Mouse (Mus musculus) lung, postnatal 25 days (tissue): ENCODE measurements around the gene Xrcc5.
A peak's percentile ranks its signal among the peaks of the same experiment; 100 is the strongest.

Experiments used
- DNase-seq: peaks from one replicate; pipeline ENCODE4 v3.0.0; 2022; ENCODE audit warnings: low spot score

Xrcc5 gene

DNA sequence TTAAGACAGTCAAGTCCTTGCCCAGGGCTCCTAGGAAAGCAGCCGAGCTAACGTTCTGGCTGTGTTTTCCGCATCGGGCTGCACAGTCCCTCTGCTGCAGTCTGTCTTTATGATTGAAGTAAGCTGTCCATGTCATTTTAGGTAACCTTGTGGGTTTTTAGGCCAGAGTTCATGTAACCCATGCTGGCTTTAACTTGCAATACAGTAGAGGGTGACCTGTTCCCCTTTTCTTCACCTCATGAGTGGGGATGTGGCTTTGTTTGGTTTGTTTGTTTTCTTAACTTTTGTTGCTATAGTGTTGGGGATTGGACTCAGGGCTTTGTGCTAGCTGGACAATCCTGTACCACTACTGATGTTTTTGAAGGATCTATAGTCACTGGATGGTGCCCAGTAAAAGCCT lies 83.2 kb downstream of the Xrcc5 start:
- DNase-seq, result no peak

DNA sequence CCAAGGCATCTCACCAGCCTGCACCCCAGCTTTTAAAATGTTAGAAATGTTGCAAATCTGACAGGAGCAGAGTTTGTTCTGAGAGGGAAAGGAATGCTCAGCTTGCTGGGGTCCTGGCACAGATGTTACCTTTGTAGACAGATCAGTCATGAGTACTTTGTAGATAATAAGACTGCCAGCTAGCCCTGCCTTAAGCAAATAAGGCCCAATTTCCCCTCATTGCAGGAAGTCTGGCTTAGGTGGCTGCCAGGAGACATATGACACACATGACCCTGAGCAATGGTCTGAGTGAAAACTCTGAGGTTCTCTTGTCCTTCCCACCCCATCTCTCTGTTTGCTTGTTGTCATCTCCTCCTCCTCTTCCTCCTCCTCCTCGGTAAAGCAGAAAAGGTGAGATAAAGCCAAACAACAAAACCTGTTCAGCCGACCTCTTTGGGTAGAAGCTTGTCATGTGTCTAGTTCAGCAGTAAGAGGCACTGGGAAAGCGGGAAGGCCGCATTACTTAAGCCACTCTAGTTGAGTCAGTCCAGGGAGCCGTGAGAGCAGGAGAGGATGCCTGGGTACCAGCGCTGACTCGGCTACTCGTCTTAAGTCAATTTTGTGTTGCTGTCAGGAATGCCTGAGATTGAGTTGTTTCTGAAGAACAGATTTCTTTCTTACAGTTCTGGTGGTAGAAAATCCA lies 92.6 kb downstream of the Xrcc5 start:
- no peak for DNase-seq

DNA sequence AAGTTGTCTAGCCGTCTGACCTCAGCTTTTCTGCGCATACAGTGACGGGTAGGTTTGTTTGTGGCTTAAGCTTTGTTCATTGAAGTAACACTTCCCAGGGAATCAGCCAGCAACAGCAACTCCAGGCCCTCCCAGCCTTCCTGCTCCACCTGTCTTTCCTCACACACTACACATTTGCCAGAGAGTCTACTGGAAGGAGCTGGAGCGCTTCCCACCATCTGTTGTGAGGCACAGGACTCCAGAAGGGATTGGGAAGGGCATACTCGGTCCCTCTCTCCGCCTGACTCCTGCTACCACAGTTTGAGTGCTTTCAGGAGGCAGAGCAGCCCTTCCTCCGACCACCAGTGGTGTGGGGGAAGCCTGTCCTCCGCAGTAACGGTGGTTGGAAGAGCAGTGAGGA lies 93.4 kb downstream of the Xrcc5 start:
- no peak for DNase-seq

DNA sequence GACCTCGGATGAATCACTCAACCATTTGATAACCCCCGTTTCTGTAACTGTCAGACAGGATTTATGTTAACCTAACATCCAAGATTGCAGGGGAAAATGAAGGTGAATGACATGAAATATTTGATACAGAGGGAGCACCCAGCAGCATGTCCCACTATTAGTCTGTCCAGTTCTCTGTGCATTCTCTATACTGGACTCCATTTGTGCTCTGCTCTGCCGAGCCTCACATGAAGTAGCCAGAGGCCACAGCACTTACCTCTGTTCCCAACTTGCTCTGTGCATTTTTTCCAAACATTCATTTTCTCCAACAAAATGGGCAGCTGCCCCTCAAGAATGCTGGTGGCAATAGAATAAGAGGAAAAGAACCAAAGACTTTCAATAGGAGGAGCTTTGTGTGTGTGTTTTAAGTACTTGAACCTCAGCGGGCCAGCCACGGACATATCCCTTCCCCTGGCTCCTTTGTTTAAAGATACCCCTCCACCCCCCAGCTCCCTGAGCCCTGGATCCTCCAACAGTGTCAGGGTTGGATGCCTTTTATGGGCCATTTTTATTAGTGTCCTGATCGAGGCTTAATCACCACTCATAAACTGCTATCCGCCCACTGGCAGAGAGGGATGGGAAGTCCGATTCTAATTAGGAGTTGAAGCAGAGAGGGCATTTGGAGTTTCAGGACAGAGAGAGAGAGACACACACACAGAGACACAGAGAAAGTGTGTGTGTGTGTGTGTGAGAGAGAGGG lies 94.3 kb downstream of the Xrcc5 start:
- DNase-seq, result no peak

DNA sequence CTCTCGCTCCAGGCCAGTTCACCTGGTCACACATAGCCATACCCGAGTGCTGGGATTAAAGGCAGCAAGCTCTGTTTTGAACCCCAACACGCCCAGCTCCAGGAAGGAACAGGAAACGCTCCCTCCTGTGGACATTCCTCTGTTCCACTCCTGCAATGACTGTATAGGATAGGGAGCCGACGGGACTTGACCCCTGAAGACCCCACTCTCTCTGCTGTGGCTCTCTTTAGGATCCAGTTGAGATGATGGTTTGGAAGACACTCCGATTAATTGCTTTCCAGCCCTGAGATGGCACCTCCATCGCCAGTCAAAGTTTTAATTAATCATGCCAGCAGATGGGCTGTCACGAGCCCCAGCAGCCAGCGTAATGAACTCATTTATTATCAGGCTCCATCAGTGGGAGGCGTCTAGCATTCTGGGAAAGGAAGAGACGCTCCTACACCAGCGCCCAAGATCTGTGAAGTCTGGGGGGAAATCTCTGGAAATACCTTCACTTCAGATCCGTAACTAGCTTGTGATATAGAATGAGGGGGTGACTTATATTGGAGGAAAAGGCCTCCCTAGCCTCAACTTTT lies 99.4 kb downstream of the Xrcc5 start:
- DNase-seq, result no peak

DNA sequence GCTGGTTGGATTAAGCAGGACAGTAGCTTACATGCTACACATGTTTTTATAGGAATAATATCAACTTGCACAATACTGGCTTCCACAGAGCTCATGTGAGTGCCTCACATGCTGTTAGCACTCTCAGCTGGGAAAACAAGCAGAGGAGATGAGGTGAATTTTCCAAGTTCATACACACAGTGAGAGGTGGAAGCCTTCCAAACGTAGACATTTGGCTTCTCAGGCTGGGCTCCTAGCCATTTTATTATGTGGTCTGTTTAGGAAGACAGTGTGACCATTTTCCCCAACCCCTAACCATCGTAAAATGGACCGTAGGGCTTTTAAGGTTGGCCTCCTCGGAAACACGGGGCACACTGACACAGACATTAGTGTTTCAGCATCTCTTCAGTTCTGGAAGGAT lies 102.7 kb downstream of the Xrcc5 start:
- no peak for DNase-seq

DNA sequence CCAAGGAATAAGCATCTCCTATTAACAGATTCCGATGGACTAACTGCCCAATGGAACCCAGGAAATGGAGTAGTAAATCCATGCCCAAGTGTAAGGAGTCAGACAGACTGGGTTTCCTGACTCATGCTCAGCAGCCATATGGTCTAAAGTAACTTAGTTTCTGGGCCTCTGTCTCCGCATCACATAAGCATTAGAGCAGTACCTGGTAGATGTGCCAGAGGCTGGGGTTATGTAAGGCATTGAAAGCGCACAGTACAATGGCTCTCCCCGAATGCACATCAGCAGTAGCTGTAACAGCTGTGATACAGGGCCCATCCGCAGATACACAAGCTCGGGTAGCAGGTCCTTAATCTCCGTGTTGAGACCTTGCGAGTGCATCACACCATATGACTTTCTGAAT lies 103.9 kb downstream of the Xrcc5 start:
- no peak for DNase-seq

DNA sequence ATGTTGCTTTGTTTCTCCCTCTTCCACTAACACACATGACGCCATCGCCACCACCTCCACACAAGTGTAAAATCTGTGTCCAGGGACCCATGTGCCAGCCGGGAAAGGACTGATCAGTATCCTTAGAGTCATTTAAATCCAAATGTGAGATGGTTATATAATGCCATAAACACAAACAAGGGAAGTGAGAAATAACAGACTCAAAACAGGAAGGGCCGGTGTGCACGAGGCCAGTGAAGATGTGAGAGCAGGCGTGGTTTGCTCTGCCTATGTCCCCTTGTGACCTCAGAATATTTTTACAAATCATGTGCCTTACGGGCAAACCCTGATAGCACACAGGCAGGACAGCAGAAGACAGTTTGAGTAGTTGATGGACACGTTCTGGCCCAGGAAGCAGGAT lies 106.0 kb downstream of the Xrcc5 start:
- DNase-seq, result no peak

DNA sequence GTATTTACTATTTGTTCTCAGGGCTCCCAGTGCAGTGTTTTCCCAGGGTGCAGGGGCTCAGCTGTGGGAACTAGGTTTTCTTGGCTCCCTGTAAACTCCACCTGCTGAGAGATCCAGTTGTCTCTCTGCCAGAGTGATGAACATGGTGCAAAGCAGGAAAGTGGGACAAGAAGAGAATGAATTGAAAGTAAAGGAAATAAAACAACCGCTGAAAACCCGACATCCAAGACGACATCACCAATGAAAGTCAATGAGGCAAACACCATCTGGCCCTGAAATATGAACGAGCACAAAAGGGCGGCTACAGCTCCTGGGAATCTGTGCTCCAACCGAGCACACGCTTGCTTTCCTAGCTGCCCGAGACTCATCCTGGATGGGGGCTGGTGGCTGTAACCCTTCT lies 106.9 kb downstream of the Xrcc5 start:
- no peak for DNase-seq

DNA sequence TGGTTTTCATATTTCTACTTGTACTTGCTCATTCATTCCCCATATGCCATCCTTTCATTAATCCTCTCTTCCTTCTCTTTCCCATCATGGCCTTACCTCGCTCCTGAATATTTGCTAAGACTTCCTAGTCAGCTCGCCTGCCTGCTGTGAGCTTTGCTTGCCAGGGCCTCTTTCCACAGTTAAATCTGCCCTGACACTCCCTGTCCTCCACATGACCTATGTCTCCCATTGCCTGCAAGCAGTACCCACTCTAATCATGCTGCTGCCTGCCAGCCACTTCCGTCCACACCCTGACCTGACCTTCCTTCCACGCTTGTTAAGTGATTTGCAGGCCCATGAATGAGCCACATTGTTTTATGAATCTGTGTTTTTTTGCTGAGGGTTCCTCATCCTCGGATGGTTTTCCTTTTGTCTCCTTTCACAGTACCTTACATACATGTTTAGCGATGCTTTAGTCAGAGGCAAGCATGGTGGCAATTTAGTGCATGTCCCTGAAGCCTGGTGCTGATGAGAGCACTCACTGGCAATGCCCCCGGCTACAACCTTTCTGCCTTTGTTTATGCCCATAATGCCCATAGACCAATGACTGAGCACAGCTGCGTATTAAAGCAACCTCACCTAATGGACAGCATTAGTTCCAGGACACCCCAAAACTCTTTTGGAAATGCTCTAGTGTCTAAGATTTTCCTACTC lies 107.5 kb downstream of the Xrcc5 start:
- DNase-seq, result no peak

DNA sequence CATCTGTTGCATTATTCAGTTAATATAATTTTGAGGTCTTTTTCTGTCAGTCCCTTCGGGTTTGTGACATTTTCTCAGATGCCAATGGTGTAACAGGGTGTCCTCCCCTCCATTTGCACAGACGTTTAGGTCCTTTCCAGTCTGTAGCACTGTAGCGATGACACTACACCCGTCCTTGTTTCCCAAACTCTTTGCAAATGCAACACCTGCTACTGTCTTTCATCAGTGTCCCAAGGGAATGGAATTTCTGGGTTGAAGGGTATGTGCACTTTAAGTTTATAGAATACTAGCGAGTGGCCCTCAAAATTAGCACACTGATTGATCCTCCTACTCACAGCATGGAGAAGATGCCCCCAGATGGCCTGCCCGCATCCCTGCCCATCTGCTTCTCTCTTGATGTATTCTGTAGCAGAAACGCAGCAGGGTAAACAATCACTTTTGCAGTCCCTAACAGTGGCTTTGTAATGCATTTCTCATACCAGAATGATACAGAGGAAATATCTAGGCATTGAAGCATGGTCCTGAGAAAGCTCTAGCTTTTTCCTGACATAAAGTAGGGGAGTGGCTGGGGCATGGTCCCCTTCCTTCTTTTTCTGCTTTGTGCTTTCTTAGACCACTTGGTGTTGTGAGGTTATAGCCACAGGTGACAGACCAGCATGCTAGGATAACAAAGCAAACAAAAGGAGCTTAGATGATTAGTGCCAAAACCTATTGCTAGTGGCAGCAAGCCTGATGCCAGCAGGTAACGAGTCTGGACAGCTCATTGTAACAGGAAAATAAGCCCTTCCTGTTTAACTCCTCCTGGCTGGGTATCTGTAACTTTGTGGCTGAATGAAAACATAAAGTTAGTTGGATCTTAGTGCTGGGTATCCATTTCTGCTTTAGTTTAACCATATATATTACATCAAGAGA lies 111.8 kb downstream of the Xrcc5 start:
- DNase-seq, result no peak

DNA sequence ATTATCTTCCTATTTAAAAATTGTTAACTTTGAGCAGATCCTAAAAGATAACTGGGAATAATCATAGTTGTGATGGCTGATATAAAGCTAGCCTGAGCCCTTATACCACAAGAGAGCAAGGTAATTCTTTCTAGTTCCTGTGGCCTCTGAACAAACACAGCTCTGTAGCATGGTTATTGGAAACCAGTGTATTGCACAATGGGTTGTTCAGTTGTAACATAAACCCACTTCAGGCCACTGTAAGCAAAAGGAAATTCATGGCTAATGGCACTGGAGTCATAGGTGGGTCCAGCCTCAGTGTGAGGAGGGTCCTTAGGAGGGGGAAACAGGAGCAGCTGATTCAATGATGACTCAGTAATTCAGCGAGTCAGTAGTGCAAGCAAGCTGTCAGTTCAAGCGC lies 113.0 kb downstream of the Xrcc5 start:
- DNase-seq, result peak; percentile 20

DNA sequence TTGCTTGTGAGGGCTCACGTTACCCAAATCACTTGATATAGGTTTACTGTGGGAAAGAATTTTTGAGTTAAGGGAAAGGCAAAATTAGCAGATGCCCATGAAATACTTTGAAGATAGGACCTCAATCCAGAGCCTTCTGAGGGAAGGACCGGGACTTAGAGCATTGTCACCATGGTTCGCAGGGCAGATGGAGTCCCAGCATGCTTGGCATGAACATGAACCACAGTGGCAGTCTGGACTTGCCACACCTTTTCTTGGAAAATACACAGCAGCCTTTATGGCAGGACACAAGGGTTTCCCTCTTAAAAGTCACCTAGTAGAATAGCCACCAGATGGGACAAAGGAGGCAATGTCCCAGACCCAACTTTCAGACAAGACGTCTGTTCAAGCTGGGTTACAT lies 114.9 kb downstream of the Xrcc5 start:
- no peak for DNase-seq

DNA sequence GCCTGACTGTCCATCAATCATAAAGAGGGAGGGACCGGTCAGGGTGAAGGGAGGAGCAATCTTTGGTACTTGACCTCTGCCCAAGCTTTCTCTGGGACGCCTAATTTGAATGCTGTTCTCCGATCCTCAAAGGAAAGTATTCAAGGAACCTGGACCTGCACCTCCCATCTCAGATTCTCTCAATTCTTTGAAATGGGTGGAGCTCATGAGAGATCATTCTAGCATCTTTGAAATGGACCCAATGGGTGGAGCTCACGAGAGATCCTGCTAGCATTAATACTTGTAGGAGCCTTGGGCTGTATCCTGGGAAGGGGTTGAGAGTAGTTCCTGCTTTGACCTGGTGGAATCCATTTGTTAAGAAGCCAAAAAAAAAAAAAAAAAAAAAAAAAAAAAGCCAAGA lies 119.2 kb downstream of the Xrcc5 start:
- DNase-seq, result no peak

DNA sequence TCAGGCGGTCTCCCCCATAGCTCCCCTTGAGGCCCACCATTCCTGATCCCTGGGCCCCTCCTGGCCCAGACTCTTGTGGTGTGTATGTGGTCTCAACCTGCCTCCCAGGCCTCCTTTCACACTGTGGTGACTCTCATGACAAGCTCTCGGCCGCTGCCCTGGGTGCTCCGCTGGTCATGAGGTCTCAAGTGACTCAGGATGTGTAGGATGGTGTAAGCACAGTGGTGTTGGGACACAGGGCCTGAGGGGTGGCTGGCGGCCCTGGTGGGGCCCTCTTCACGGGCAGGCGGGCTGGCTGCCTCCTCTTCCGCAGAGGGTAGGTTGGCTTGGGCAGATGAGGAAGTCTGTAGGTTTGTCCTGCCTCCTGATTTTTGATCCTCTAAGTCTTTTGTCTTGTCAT lies 121.3 kb downstream of the Xrcc5 start:
- peak; percentile 16 for DNase-seq

DNA sequence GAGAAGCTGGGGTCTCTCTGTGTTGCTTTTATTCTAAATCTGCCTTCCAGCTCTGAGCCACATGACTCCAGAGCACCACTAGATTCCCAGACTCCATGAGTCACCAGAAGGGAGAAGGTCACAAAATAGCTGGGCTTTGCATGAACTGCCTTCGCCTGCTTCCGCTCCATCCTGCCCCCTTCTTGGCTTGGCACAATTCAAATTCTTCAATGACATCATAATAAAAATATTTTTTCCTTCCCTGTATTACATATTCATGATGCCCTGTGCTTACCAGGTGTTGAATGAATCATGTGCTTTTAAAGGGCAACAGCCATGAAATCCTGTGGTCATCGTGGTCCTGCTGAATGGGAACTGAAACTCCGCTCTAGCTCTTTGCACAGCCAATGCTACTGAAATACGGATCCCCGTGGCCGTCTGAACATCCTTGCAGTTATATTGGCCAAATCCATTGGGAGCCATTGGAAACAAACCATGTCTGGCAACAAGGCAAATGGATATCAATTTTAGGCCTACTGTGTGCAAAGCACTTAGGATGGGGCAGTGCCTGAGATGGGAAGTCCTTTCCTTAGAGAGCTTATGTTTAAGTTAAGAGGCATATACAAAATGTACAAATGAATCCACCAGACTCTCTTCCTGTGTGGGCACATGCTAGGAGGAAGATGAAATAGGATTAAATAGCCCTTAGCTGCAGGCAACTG lies 122.0 kb downstream of the Xrcc5 start:
- peak; percentile 31 for DNase-seq

DNA sequence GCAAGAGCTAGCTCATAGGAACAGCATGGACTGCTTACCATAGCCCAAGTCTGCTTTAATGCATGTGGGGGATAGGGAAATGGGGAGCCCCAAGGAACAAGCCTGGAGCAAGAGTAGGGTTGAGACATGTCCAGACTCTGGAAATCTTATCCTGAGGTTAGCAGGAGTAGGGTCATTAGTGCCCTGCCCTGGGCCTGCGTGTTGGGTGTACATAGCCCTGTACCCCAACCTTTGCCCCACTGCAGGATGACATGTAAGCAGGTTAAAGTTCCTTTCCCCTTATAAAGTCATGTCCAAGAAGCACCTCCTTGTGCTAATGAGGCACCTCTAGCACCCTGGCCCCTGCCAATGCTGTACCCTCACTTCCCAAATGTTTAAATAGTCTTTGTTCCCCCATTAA lies 125.4 kb downstream of the Xrcc5 start:
- DNase-seq, result no peak

DNA sequence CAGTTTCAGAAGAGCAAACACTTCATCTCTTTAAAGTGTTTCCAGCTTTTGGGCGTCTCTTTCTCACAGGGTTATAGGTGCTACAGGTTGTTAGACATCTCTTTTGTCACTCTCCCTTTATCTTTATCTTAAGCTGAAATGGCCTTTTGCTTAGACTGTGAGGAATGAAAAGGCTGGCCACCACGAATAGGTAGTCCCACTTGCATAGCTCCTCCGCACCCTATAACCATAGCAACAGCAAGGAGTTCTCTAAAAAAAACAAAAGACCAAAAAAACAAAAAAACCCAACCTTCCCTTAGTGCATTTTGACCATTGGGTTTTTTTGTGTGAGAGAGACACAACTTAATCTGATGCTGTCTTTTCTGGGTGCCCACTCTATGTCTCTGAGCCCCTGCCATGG lies 127.3 kb downstream of the Xrcc5 start:
- no peak for DNase-seq

DNA sequence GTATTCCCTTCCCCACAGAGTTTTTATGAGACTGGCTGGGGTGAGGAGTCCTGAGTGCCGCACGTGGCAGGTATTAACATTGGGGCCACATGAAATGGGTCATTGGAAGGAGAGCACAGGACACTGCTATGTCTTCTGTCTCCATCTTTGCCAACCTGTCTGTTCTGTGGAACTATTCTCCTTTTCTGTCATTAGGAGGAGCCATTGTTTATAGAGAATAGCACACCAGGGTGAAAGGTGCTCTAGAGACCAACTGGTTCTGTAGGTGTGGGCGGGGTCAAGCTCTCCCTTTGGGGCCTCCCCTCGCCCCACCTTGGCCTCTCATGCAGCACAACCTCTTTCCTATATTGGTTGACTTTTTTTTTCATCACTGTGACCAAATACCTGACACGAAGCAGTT lies 129.7 kb downstream of the Xrcc5 start:
- no peak for DNase-seq

DNA sequence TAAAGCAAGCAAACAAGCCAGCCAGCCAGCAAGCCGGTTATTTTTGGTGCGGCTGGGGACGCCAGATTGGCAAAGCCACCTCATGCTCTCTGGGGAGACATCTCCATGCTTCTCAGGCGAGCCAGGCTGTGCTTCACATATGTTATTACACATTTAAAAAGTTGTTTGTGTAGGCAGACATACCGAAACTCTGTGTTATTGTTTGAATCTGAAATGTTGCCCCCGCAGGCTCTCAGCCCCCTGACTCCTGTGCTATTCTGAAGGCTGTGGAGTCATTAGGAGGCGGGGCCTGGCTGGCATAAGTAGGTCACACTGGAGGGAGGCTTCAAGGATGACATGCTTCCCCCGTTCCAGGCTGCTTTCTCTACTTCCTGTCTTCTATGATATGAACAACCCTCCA lies 131.9 kb downstream of the Xrcc5 start:
- no peak for DNase-seq

DNA sequence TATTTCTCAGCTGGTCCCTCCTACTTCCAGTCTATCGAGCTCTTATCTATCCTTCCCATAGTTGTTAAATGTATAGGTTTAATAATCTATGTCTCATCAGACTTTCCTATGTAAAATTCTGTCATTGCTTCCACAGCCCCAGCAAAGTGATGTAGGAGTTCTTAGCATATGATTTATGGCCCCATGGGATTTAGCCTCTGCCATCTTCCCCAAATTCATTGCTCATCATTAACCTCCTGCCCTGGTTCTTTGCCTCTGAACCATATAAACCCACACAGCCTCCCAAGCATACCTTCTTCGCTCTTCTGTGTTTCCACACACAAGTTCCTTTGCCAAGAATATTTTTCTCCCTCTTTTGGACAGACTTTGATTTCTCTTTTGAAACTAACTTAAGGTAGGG lies 135.5 kb downstream of the Xrcc5 start:
- no peak for DNase-seq
